Mouse (Mus musculus) gonadal fat pad, adult 2 months (tissue): Measurements from ENCODE around the gene Sec22a. TPM values are rescaled to one million over a fixed set of nuclear protein-coding genes. Genes with fewer than 3 reads are reported as not detected.

Experiments
- DNase-seq: peaks from one replicate; pipeline ENCODE4 v3.0.0-alpha.2; 2012; ENCODE audit warnings: low read depth
- polyA plus RNA-seq: library from polyadenylated mRNA; depleted of rRNA; stranded (reverse); fragments of >200 nt; gene quantifications from 2 replicates; pipeline ENCODE4 v1.2.3, GENCODE M21; 2012; rRNA removed

The Sec22a gene
- polyA plus RNA-seq: 26.4 and 53.6 TPM in 2 replicates

GRCm38 (mm10) chr16:35363150-35364062 lies at the start of gene Sec22a:
Sec22a (minus strand) TSS chr16:35363918.
- peak; percentile 37 for DNase-seq

DNA sequence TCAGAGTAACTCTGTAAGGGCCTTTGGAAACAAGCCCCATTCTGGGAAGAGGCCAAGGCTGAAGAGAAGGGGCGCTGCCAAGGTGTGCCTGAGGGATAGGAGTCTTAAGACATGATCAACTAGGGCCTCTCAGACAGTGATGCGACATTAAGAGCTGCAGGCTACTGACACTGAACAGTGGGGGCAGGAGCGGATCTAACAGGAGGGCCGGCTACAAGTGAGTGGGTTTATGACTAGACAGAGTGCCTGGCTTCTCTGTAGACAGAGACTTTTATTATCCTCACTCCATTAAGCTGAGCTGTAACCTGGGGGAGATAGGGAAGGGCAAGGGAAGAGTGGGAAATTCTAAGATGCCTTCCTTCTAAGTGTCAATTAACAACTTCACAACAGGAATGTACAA lies 43.0 kb upstream of the Sec22a start:
- DNase-seq: no peak

DNA sequence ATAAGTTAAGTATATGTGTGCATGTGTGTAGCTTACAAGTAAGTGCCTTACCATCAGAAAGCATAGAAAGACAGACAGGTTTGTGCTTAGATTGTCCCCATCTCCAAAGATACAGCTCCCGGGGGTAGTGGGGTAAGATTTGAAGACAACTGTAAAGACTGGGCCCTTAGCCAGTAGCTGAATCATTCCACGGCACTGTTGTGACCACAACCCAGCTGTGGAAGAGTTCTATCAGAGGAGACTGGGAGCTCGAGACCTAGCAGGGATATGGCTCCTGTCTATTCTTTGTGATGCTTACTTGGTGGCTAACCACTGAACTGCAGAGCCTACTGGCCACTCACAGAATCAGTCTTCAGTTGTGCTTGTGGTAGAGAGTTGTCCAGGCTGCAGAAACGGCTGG lies 42.4 kb upstream of the Sec22a start:
- no peak for DNase-seq

DNA sequence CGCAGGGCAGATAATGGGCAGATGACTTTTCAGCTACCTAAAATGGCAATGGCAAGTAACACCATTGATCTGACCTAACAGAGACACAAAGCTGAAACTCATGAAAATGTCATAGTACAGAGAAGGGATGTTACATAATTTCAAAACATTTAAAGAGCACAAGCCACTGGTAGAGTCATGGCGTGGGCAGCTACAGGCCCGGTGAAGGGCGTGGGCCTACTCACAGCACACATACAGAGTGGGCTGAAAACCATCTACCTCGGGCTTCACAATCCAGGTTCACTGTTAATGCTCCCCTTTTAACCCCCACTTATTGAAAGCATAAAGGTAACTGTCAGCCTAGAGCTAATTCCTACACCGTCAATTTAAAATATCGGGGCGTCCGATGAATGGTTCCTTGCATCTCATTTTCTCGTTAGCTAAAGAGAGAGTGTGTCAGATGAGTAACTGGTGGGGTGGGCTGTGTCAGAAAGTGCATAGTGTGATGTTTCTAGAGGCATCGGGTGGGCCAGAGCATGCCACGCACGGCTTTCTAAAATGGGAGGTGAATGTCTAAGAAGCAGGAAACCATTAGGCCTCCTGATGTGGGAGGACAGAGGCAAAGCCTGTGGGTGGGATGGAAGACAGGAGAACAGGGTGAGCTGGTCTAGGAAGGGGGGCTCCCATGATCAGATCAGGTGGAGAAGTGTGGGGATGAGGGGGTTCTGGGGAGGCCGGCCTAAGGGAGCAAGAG lies 41.8 kb upstream of the Sec22a start:
- DNase-seq: no peak

- no peak for DNase-seq
These were observed 41.1 kb upstream of the Sec22a start for GRCm38 (mm10) chr16:35404864-35405263.

DNA sequence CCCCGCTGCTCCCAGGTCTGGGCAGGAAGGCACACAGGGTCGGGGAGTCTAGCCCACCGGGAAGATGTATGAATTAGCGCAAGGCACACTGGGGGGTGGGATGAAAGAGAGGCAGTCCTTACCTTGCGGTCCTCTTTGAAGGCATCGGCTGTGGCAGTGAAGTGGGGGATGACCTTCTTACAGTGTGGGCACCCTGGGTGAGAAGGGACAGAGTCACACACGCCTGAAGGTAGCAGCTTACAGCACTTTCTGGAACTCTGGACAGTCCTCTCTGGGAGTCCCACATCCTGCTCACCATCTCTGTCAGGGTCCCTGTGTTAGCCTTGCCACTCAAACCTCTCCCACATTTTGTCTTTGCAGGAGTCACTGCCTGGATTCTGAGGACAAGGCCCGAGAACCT lies 40.2 kb upstream of the Sec22a start:
- no peak for DNase-seq

DNA sequence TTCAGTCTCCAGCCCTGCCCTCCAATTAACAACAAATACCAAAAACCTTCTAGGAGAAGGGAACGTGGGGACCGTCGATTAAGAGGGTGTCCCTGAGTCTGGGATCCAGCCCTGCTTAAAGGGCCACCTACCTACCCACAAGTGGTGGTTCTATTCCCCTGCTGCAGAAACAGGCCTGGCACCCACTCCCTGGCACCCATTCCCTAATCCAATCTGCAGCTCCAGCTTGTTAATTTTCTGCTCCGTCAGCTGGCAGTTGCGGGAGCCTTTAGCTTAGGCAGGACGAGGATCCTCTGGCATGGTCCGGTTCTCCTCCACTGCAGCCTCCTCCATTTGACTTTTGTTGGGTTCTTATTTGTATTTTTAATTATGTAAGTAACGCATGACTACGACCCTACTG lies 39.6 kb upstream of the Sec22a start:
- DNase-seq: no peak

DNA sequence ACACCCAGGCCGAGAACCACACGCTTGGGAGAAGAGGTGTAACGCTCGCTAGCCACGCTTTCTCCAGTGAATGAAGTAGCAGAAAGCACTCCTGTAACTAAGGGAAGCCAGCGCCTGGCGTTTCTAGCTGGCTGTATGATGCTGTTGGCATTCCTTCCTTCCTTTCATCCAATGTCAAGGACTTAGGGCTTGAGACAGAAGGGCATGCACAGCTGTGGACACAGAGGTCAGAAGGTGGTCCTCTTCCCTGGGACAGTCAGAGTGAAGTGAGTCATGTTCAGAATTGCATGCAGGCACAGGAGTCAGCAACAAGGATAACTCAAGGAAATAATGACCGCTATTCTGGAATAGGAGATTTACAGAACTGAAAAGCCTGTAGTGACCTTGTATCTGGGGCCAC lies 29.1 kb upstream of the Sec22a start:
- no peak for DNase-seq

DNA sequence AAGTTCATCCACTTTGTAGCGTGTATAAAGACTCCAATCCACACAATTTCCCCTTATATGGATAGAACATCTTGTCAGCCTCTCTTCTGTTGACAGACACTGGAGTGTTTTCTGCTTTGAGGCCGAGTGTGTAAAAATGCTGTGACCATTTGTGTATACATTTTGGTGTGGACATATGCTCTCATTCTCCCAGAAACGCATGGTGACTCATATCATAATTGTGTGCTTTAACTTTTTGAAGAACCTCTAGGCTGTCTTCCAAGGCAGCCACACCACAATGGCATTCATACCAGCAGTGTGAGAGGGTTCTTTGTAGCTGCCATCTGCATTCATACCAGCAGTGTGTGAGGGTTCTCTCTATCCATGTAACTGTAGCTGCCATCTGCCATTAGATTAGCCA lies 21.9 kb upstream of the Sec22a start:
- DNase-seq: no peak

DNA sequence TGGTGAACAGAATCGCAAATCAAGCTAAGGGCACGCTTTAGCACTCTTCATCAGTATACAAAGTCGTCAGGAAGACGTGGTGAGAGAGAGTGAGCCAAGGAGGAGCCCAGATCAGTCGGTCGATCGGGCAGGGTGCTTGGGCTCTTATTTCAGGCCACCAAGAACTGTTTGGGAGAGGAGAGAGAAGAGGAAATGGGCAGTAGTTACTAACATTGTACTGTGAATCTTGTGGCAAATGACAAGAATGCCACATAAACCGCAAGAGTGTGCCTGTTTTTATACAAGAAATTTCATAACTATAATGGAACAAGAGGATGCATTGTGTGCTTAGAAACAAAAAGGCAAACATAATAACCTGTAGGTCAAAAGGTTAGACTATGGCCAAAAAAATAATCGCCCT lies 16.3 kb upstream of the Sec22a start:
- DNase-seq: no peak

DNA sequence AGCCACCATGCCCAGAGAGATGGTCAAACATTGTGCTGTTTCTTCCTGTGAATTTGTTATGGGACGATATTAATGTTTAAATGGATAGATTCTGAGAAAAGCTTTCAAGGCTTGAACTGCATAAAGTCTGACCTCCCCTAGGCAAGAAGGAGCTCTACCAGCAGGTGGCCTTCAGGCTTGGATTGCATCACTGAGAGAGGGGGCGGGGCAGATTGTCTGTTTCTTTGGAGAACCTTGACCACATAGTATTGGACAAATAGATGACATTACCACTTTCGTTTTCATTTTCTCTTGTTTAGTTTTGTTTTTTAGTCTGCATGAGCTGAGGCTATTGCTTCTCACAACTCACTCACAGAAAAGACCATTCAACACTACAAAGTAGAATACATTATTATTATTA lies 15.6 kb upstream of the Sec22a start:
- DNase-seq: no peak

GRCm38 (mm10) chr16:35364063-35364428 lies 328 bp upstream of the Sec22a start:
- DNase-seq: no peak

- DNase-seq: no peak
These were observed 1.5 kb downstream of the Sec22a start for GRCm38 (mm10) chr16:35362221-35362620.

- DNase-seq: no peak
These were observed 3.1 kb downstream of the Sec22a start for GRCm38 (mm10) chr16:35360593-35360992.

GRCm38 (mm10) chr16:35357449-35357848 lies 6.3 kb downstream of the Sec22a start:
- DNase-seq: no peak

DNA sequence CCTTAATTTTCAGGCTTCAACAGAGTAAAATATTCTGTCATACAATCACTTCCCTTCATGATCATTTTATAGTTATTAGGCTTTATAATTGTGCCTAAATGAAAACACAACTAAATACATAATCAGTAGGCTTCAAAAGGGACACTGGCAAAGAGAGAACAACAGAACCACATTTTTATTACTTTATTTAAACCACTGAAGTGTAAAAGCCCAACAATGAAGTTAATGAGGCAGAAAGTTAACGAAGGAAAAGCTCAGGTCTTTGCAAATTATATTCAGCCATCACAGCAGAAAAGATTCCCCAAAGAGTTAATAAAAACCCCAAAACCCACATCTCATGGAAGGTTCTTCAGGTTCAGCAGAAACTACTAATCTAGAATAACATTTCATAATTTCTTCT lies 33.3 kb downstream of the Sec22a start:
- DNase-seq: no peak

GRCm38 (mm10) chr16:35319773-35320172 lies 43.9 kb downstream of the Sec22a start:
- no peak for DNase-seq

DNA sequence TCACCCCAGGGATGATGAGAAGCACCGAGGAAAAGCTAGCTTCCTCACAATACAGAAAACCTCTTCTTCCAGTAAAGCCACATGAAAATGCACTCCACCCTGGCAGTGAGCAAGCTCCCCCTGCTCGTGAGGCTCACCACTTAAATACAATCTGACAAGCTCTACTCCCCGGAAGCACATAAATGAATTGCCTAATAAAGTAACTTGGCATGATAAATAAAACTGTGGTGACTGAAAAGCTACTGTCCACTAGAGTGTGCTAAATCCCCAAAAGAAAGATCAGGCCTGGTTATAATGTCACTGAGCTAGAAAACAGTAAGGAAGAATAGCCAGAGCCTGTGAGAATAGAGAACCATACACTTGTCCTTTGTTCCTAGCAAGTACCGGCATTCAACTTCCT lies 44.4 kb downstream of the Sec22a start:
- DNase-seq: peak; percentile 24

DNA sequence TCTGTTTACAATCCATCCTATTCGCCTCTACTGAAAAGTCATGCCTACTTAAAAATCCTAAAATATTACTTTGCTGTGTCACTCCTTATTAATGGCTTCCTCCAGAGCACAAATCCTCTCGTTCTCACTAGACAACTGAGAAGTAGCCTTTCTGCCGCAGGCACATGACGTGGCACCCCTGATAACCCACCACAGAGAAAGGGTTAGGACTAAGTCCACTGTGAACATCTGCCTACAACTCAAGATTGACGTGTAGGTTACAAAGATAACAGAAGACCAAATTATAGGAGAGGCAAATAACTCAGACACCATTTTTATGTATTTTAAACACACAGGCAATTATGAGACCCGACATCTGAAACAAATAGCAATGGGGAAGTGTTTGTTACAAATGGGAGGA lies 45.3 kb downstream of the Sec22a start:
- DNase-seq: no peak

DNA sequence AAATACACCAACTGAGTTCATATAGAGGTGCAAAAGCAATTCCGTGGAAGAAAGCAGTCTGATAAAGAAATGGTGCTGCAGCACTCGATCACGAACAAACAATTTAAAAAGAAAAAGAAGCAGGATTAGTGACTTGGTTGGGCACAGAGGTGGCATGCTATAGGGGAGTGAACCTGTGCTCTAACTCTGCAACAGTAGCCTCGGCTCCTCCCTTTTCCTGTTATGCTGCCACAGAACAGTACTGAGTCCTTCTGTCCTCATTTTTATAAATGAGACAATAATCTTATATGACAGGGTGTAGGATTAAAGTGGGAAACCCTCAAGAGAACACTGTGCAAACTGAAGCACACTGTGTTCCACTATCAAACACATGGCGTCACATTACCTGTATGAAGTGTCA lies 46.3 kb downstream of the Sec22a start:
- DNase-seq: no peak

- no peak for DNase-seq
These were observed 46.9 kb downstream of the Sec22a start for GRCm38 (mm10) chr16:35316856-35317264.

DNA sequence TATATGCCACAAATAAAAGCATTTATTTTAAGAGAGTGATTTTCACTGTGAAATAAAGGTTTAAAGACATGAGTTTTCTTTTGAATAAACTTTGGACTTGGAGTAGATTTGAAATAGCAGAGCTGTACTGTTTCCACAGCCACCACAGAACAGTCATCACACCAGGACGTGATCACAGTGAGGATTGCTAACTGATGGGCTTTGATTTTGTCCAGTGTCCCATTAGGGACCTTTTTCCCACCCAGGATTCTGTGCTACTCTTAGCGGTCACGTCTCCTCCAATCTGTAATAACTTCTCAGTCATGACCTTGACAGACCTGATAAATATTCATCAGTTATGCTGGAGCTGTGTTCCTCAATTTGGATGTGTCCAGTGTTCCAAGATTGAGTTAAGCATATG lies 48.2 kb downstream of the Sec22a start:
- no peak for DNase-seq

DNA sequence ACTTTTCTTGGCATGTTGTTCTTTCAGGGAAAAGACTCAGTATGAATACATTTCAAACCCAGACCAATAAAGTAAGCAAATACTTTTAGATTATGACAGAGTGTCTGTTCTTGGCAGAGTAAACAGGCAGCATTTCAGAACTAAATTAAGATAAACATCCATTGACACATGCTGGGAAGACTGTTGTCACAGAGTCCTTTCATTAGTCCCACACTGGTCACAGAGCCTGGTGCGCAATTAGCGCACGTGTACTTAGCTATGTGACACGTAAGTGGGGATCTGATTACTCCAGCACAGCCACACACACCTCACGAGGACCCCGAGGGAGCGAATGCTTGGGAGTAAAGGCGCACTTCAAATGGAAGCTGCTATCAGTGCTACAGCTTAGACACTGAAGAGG lies 52.1 kb downstream of the Sec22a start:
- DNase-seq: no peak
